Mouse (Mus musculus) liver, embryonic 13.5 days (tissue): Measurements from ENCODE around the gene Pdzd11. TPM values are rescaled to one million over a fixed set of nuclear protein-coding genes. Genes with fewer than 3 reads are reported as not detected.
A peak's percentile ranks its signal among the peaks of the same experiment; 100 is the strongest.

Source experiments
- ATAC-seq: fragments of 200-750 bp; cut with Nextera tagmentation; 2 replicates; pipeline ENCODE4 v1.8.0; 2017; ENCODE audit warnings: low read depth, mild to moderate bottlenecking, moderate number of reproducible peaks, moderate library complexity
- DNase-seq: peaks from one replicate; pipeline ENCODE4 v3.0.0; 2022
- H3K27ac ChIP-seq: fragments of 300-500 bp; sonication (generic); 2 replicates; pipeline ENCODE4 v1.5.1; 2015; ENCODE audit warnings: moderate library complexity, mild to moderate bottlenecking, inconsistent platforms
- H3K27me3 ChIP-seq: fragments of 300-500 bp; sonication (generic); 2 replicates; pipeline ENCODE4 v1.6.1; 2015; ENCODE audit warnings: mild to moderate bottlenecking, inconsistent platforms
- H3K36me3 ChIP-seq: fragments of 300-500 bp; sonication (generic); 2 replicates; pipeline ENCODE4 v1.6.1; 2015; ENCODE audit warnings: mild to moderate bottlenecking, inconsistent platforms
- H3K4me1 ChIP-seq: fragments of 300-500 bp; sonication (generic); replicated peaks from 2 replicates; pipeline ENCODE4 v1.6.1; 2015; ENCODE audit warnings: inconsistent platforms
- H3K4me2 ChIP-seq: fragments of 300-500 bp; sonication (generic); 2 replicates; pipeline ENCODE4 v1.6.1; 2015; ENCODE audit warnings: inconsistent platforms, mild to moderate bottlenecking, moderate library complexity
- H3K4me3 ChIP-seq: fragments of 300-500 bp; sonication (generic); replicated peaks from 2 replicates; pipeline ENCODE4 v1.5.1; 2015; ENCODE audit warnings: mild to moderate bottlenecking, inconsistent platforms
- H3K9ac ChIP-seq: fragments of 300-500 bp; sonication (generic); 2 replicates; pipeline ENCODE4 v1.6.1; 2015; ENCODE audit warnings: mild to moderate bottlenecking, inconsistent platforms
- H3K9me3 ChIP-seq: fragments of 300-500 bp; sonication (generic); replicated peaks from 2 replicates; pipeline ENCODE4 v1.6.1; 2016; ENCODE audit warnings: inconsistent platforms
- WGBS: fragments of 180-500 bp; shearing (Covaris S2); methylation state at CpG from one replicate; pipeline ENCODE4 v1.1.7; 2015; ENCODE audit not compliant: insufficient replicate concordance; 5-methylcytosine and 5-hydroxymethylcytosine counted together
- polyA plus RNA-seq: library from polyadenylated mRNA; unstranded; fragments of >200 nt; fragmentation: Nextera tagmentation; extraction: Ambion mirVana; gene quantifications from 2 replicates; pipeline ENCODE4 v1.2.1, GENCODE M21; 2015

Pdzd11 gene
- 71.8 and 74.4 TPM in 2 replicates for polyA plus RNA-seq

DNA sequence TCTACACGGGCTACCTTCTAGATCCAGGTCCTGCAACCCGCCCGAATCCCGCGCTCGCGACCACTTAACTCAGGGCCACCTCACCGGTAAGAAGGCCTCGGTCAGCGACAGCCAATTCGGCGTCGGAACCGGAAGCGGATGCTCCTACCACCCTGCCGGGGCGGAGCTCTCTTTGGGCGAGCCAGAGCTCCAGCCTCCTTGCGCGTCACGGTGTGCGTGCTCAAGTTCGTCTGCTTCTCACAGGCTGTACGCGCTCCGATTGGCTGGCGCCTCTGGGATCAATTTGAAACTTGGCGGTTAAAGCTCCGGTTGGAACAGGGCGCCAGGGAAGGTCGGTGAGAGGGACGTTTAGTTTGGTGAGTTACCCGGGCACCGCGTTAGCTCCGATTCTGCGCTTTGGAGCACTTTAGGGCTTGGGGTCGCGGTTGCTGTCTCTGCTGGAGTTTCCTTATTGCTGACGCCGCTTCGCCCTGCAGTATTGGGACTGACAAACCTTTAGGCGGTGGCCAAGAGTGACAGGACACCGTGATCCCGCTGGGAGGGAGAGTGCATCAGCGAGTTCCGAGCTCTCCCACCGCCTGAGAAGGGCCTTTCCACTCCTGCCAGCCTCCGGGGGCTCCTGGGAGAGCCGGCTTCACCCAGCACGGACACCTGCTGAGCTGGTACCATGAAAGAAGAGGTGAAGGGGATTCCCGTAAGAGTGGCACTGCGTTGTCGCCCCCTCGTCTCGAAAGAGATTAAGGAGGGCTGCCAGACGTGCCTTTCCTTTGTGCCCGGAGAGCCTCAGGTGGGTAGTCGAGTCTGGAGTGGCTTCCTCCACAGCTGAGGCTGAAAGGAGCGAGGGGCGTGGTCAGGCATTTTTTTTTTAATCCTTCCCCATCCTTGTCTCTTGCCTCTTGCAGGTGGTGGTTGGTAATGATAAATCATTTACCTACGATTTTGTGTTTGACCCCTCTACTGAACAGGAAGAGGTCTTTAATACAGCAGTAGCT lies at the start of gene Pdzd11:
Pdzd11 (minus strand) TSS at position 767 of the 992 bp plus-strand sequence.
- peak; percentile 86 for DNase-seq
- ATAC-seq, result peak; percentile 98
- 17% methylated on average over 62 of the region's 62 CpGs for WGBS
- Histone ChIP-seq H3K9me3 (no peaks in the 10 kb centered on the region), H3K27ac (peak within 1 kb of the TSS; percentile 88), H3K4me1 (peaks cover 29% of the 10 kb centered on the region), H3K27me3 (no peaks in the 10 kb centered on the region), H3K4me2 (peak within 1 kb of the TSS; percentile 69), H3K9ac (peak within 1 kb of the TSS; percentile 92), H3K4me3 (peak within 1 kb of the TSS; percentile 78), H3K36me3 (peaks cover 29% of the 10 kb centered on the region)

DNA sequence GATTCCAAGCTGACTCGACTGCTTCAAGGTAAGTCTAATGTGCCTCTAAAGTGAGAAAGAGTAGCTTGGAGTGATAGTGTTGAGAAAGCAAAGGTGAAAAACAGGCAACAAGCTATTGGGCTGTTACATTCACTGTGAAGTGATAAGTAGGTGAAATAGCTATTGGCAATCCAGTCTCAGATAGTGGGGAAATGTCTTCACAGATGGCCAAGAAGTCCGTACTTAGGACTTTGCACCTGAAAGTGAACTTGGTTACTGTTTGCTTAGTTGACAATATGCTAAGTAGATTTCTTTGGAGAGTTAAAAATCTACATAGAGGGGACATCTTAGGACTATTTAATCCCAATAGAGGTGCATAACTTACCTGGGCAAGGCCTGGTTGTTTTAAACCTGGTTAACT lies 38.5 kb upstream of the Pdzd11 start:
- ATAC-seq, result no peak
- DNase-seq, result no peak
- Histone ChIP-seq H3K9me3 (no peaks in the 10 kb centered on the region), H3K27ac (no peak overlapping the region), H3K4me3 (no peak overlapping the region), H3K36me3 (peaks cover 20% of the 10 kb centered on the region), H3K4me1 (no peaks in the 10 kb centered on the region), H3K4me2 (no peak overlapping the region), H3K27me3 (0 out of 2 replicates have a peak, but pooled peaks cover 4% of the 10 kb centered on the region), H3K9ac (no peak overlapping the region)
- 72% methylated on average over 2 of the region's 2 CpGs for WGBS

DNA sequence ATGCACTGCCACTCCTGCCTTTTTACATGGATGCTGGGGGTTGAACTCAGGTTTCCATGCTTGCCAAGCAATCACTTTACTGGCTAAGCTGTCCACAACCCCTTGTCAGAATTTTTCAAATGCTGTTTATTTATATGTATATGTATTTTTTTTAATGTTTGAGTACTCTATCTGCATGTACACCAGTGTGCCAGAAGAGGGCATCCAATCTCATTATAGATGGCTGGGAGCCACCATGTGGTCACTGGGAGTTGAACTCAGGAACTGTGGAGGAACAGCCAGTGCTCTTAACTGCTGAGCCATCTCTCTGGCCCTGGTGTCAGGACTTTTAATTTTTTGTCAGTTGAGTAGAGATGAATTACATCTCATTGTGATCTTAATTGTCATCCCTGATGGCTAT lies 26.5 kb upstream of the Pdzd11 start:
- no peaks in the 10 kb centered on the region for H3K27me3 ChIP-seq
- no peak for ATAC-seq
- no peak overlapping the region for H3K4me3 ChIP-seq
- H3K27ac ChIP-seq, result no peak overlapping the region
- DNase-seq, result no peak
- H3K4me2 ChIP-seq, result no peak overlapping the region
- H3K9me3 ChIP-seq, result no peaks in the 10 kb centered on the region
- peaks cover 21% of the 10 kb centered on the region for H3K36me3 ChIP-seq
- no peaks in the 10 kb centered on the region for H3K4me1 ChIP-seq
- H3K9ac ChIP-seq, result no peak overlapping the region

DNA sequence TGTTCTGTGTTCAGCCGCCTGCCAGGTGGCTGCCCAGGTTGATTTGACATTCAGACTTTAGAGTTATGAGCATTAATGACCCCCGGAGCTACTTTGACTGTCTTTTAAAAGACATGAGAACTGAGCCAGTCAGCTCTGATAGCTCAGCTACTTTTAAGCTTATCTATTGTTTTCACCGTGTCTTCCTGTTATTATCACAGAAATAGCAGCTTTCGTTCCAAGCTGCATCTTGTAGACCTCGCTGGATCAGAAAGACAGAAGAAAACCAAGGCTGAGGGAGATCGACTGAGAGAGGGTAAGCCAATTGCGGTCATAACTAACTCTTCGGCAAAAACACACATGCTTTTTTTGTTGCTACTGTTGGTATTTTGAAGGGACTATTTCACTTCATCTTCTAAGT lies 12.1 kb upstream of the Pdzd11 start:
- Histone ChIP-seq H3K36me3 (peaks cover 78% of the 10 kb centered on the region), H3K27me3 (no peaks in the 10 kb centered on the region), H3K4me2 (no peak overlapping the region), H3K9me3 (no peaks in the 10 kb centered on the region), H3K4me1 (no peaks in the 10 kb centered on the region), H3K9ac (no peak overlapping the region), H3K4me3 (no peak overlapping the region), H3K27ac (no peak overlapping the region)
- 49% methylated on average over 8 of the region's 8 CpGs for WGBS
- no peak for DNase-seq
- ATAC-seq, result no peak

DNA sequence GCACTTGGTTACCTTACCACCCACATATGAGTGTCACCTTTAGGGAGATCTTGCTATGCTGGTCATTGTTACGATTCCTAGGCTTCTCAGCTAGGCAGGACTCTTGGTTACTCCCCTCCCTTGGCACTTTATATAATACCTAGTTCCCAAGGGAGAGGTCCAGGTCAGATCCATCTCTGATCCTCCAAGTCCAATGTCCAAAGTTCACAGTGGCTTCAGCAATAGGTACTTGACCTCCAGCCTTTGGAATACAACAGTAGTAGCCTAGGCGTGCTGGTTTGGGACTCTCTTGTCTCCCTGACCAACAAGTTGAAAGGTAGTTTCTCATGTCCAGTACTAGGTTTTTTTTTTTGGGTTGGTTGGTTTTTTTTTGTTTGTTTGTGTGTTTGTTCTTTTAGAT lies 2.7 kb upstream of the Pdzd11 start:
- DNase-seq (no peak), ATAC-seq (no peak)
- no peaks in the 10 kb centered on the region for H3K9me3 ChIP-seq
- H3K4me2 ChIP-seq, result peak overlapping the region; percentile 35; the same call in 1 of the 2 replicates
- WGBS, result 84% methylated on average over 2 of the region's 2 CpGs
- H3K4me3 ChIP-seq, result 0 out of 2 replicates have a peak overlapping the region, but pooled peaks have one; percentile 23
- H3K9ac ChIP-seq, result no peak overlapping the region
- no peaks in the 10 kb centered on the region for H3K27me3 ChIP-seq
- no peak overlapping the region for H3K27ac ChIP-seq
- peaks cover 20% of the 10 kb centered on the region for H3K4me1 ChIP-seq
- peaks cover 32% of the 10 kb centered on the region for H3K36me3 ChIP-seq

DNA sequence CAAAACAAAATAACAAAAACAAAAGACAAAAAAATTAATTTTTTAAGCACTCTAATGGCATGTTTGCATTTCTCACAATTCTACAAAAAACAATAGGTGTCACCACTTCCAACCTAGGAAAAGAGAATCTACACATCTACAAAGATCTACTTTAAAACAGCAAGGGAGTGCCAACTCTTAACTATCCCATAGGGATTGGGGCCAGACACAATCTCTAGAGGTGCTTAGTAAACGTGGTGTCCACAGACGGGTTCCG lies 894 bp downstream of the Pdzd11 start, which contains the start of gene Kif4:
Kif4 (plus strand) TSS at position 192 of the 256 bp plus-strand sequence.
- WGBS, result 16% methylated on average over 3 of the region's 3 CpGs
- Histone ChIP-seq H3K27me3 (no peaks in the 10 kb centered on the region), H3K4me1 (peaks cover 29% of the 10 kb centered on the region), H3K4me3 (peak within 1 kb of the TSS; percentile 78), H3K4me2 (peak within 1 kb of the TSS; percentile 69), H3K36me3 (peaks cover 29% of the 10 kb centered on the region), H3K9me3 (no peaks in the 10 kb centered on the region), H3K27ac (peak within 1 kb of the TSS; percentile 88), H3K9ac (peak within 1 kb of the TSS; percentile 92)
- DNase-seq (no peak), ATAC-seq (no peak)

DNA sequence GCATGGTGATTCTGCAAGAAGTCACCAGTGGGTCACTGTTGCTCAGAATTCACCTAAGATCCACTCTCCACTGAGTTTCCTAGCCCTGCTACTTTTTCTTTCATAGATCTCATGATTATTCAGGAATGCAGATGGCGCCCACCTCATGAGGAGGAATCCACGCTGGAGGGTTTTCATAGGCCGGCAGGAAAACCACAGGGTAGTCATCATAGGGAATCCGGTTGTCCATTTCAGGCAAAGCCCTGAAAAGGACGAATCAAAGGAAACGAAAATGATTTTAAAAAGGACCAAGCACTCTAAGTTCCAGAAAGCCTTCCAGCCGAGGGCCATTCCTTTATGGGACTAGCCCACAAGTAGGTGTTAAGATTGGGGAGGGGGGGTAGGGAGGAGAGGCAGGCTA lies 1.2 kb downstream of the Pdzd11 start:
- H3K4me3 ChIP-seq, result peak overlapping the region; percentile 78
- peak overlapping the region; percentile 80 for H3K27ac ChIP-seq
- H3K9ac ChIP-seq, result peak overlapping the region; percentile 72
- H3K4me2 ChIP-seq, result peak overlapping the region; percentile 69
- ATAC-seq, result no peak
- peaks cover 29% of the 10 kb centered on the region for H3K4me1 ChIP-seq
- H3K36me3 ChIP-seq, result peaks cover 29% of the 10 kb centered on the region
- 18% methylated on average over 7 of the region's 7 CpGs for WGBS
- no peaks in the 10 kb centered on the region for H3K9me3 ChIP-seq
- H3K27me3 ChIP-seq, result no peaks in the 10 kb centered on the region
- DNase-seq, result no peak

DNA sequence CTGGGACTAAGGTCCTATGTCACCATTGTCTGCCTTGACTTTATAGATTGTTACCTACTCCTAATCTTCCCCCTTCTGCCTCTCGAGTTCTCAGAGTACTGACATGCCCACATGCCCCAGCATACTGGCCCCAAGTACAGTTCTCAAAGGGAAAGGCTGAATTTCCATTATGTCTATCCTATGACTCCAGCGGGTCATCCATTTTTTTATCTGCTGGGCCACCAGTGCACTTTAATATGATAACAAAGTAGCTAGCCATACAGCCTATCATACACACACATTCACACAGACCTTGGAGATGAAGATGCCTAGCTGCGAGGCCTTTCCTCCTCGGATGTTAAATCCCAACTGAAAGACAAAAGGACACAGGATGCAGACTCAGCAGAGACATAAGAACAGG lies 2.1 kb downstream of the Pdzd11 start:
- H3K4me1 ChIP-seq, result peaks cover 29% of the 10 kb centered on the region
- H3K9me3 ChIP-seq, result no peaks in the 10 kb centered on the region
- no peaks in the 10 kb centered on the region for H3K27me3 ChIP-seq
- H3K4me3 ChIP-seq, result peak overlapping the region; percentile 78
- WGBS, result 42% methylated on average over 4 of the region's 4 CpGs
- H3K9ac ChIP-seq, result peak overlapping the region; percentile 72
- ATAC-seq (peak; percentile 32), DNase-seq (peak; percentile 14)
- H3K36me3 ChIP-seq, result peaks cover 25% of the 10 kb centered on the region
- H3K27ac ChIP-seq, result peak overlapping the region; percentile 80
- peak overlapping the region; percentile 69 for H3K4me2 ChIP-seq

DNA sequence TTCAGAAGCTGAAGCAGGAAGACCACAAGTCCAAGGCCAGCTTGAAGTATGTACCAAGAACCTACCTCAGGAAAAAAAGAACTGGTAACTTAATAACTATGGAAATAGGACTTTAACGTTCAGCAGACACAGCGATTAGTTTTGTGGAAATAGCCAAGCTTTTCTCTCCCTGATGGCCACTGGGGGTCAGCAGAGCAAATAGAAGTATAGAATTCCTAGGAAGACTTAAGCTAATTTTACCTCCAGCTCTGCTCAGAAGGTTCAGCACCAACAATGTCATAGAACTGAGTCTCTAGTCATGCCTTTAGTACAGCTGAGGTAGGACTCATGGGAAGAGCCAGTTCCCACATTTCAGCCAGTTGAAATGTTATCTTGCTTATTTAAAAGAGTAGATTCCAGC lies 5.0 kb downstream of the Pdzd11 start:
- ATAC-seq (no peak), DNase-seq (no peak)
- H3K27ac ChIP-seq, result no peak overlapping the region
- peaks cover 16% of the 10 kb centered on the region for H3K36me3 ChIP-seq
- H3K9me3 ChIP-seq, result no peaks in the 10 kb centered on the region
- H3K4me1 ChIP-seq, result peaks cover 16% of the 10 kb centered on the region
- WGBS, result 62% methylated on average over 2 of the region's 2 CpGs
- H3K9ac ChIP-seq, result no peak overlapping the region
- H3K27me3 ChIP-seq, result peaks cover 4% of the 10 kb centered on the region; the same call in 1 of the 2 replicates
- H3K4me2 ChIP-seq, result no peak overlapping the region
- no peak overlapping the region for H3K4me3 ChIP-seq

DNA sequence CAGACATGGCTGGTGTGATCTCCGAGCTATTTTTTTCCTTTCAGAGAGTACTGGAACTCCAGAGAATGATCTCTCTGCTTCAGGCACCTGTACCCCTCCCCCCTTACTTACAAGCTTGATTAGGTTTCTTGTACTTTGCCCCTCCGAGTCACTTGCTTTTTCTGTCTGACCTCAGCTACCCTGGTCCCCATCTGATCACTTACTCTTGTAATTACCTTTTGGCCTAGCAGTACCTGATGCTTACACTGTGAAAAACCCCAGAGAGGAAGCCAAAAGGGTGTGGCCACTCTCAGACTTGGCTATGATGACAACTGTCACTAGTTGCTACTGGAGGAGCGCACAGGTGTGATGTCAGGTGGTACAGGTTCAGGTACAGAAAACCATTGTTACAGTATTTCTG lies 7.9 kb downstream of the Pdzd11 start:
- Histone ChIP-seq H3K4me2 (no peak overlapping the region), H3K4me1 (peaks cover 3% of the 10 kb centered on the region; the same call in 1 of the 2 replicates), H3K27ac (no peak overlapping the region), H3K4me3 (no peak overlapping the region), H3K36me3 (peaks cover 13% of the 10 kb centered on the region), H3K9me3 (no peaks in the 10 kb centered on the region), H3K9ac (no peak overlapping the region), H3K27me3 (peaks cover 6% of the 10 kb centered on the region; the same call in 1 of the 2 replicates)
- 55% methylated on average over 3 of the region's 3 CpGs for WGBS
- no peak for ATAC-seq
- no peak for DNase-seq

DNA sequence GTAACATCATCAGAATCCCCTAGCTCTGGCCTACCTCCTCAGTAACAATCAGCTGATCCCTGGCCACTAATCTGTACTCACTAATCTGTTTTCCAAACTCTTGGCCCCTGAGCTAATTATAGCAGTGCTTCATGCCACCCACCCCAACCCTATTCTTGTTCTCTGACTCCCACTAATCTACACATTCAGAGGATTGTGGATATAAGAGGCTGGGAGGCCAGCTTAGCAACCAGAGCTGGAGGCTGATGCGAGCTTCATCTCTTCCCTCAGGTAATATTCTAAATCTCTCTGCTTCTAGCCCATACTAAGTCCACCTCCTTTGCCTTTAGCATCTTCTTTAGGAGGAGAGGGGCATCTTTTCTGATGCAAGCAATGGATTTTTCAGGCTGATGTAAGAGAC lies 21.1 kb downstream of the Pdzd11 start, which contains the start of gene Arr3:
Arr3 (plus strand) TSS at position 184 of the 400 bp plus-strand sequence.
- Histone ChIP-seq H3K4me2 (no peak within 1 kb of the TSS), H3K36me3 (no peaks in the 10 kb centered on the region), H3K27ac (no peak within 1 kb of the TSS), H3K27me3 (peaks cover 8% of the 10 kb centered on the region; the same call in 1 of the 2 replicates), H3K9ac (no peak within 1 kb of the TSS), H3K9me3 (no peaks in the 10 kb centered on the region), H3K4me1 (no peaks in the 10 kb centered on the region), H3K4me3 (no peak within 1 kb of the TSS)
- WGBS, result 65% methylated on average over 1 of the region's 1 CpGs
- DNase-seq (no peak), ATAC-seq (no peak)
